Mouse (Mus musculus) gastrocnemius, postnatal 10 days (tissue): ENCODE results near the gene Slc17a8. TPM values are rescaled to one million over a fixed set of nuclear protein-coding genes. Genes with fewer than 3 reads are reported as not detected.

ENCODE experiments used
- DNase-seq: peaks from one replicate; pipeline ENCODE4 v3.0.0; 2021; ENCODE audit warnings: mixed read lengths
- total RNA-seq, 2 experiments: library from RNA; stranded (reverse); gene quantifications; 2 replicates each; pipeline ENCODE4 v1.2.3; 2021

The Slc17a8 gene
- total RNA-seq, 2 experiments from 2014 or later: 0.09 to 0.32 TPM

GRCm38 (mm10) chr10:89525823-89526222, 95.2 kb downstream of the Slc17a8 start:
- DNase-seq: no peak

Other genes with a start within 250 kb of the Slc17a8 start
- 10 to 100 TPM in 1 of 2 experiments, 1 to 10 TPM in 1; 10.0 to 13.8 TPM for gene Gas2l3, start 177.3 kb downstream of the Slc17a8 start, total RNA-seq
- gene Nr1h4, start 87.7 kb downstream of the Slc17a8 start, total RNA-seq: not detected
- 10 to 100 TPM; 11.0 to 13.2 TPM for gene Scyl2, start 65.0 kb upstream of the Slc17a8 start, total RNA-seq
- 1 to 10 TPM; 5.8 to 6.1 TPM for gene Actr6, start 111.0 kb upstream of the Slc17a8 start, total RNA-seq
- gene Uhrf1bp1l, start 123.7 kb upstream of the Slc17a8 start, total RNA-seq: 10 to 100 TPM in 1 of 2 experiments, 1 to 10 TPM in 1; 8.9 to 13.6 TPM